Mouse (Mus musculus): ENCODE data around the gene Camsap2. TPM values are rescaled to one million over a fixed set of nuclear protein-coding genes. Genes with fewer than 3 reads are reported as not detected.
A peak's percentile ranks its signal among the peaks of the same experiment; 100 is the strongest.

The Camsap2 gene
- polyA plus RNA-seq, 1 experiment from 2014 or later = 27.1 TPM

GRCm38 (mm10) chr1:136340541-136340940, 5.4 kb downstream of the Camsap2 start:
- Histone ChIP-seq H3K9ac (replicated peaks) (no peak overlapping the region), H3K9me3 (replicated peaks) (no peaks in the 10 kb centered on the region), H3K4me2 (no peak overlapping the region), H3K27me3 (replicated peaks) (no peaks in the 10 kb centered on the region), H3K36me3 (no peaks in the 10 kb centered on the region), H3K4me1 (peaks cover 31% of the 10 kb centered on the region), H3K4me3 (replicated peaks) (no peak overlapping the region), H3K27ac (replicated peaks) (no peak overlapping the region)
- no peak for ATAC-seq (ENCODE audit: low FRiP score)
- WGBS = 98% methylated on average over 3 of the region's 3 CpGs

- peaks cover 5% of the 10 kb centered on the region; the same call in 1 of the 2 replicates for H3K36me3 ChIP-seq
- no peak overlapping the region for H3K9ac ChIP-seq (replicated peaks)
- H3K4me1 ChIP-seq = peaks cover 24% of the 10 kb centered on the region; the same call in 1 of the 2 replicates
- no peaks in the 10 kb centered on the region for H3K9me3 ChIP-seq (replicated peaks)
- 0 out of 2 replicates have a peak, but pooled peaks have one; percentile 31 for ATAC-seq (ENCODE audit: low FRiP score)
- H3K27me3 ChIP-seq (replicated peaks) = no peaks in the 10 kb centered on the region
- no peak overlapping the region for H3K4me2 ChIP-seq
- H3K27ac ChIP-seq (replicated peaks) = no peak overlapping the region
- H3K4me3 ChIP-seq (replicated peaks) = no peak overlapping the region
- 88% methylated on average over 10 of the region's 10 CpGs for WGBS
Measured at GRCm38 (mm10) chr1:136334743-136335142, 11.2 kb downstream of the Camsap2 start.

- H3K9ac ChIP-seq (replicated peaks) = no peak overlapping the region
- no peak overlapping the region for H3K27ac ChIP-seq (replicated peaks)
- no peak for ATAC-seq (ENCODE audit: low FRiP score)
- H3K9me3 ChIP-seq (replicated peaks) = no peaks in the 10 kb centered on the region
- peaks cover 5% of the 10 kb centered on the region; the same call in 1 of the 2 replicates for H3K36me3 ChIP-seq
- 71% methylated on average over 3 of the region's 3 CpGs for WGBS
- no peaks in the 10 kb centered on the region for H3K27me3 ChIP-seq (replicated peaks)
- no peak overlapping the region for H3K4me2 ChIP-seq
- H3K4me3 ChIP-seq (replicated peaks) = no peak overlapping the region
- peaks cover 26% of the 10 kb centered on the region; the same call in 1 of the 2 replicates for H3K4me1 ChIP-seq
Measured at GRCm38 (mm10) chr1:136333512-136333911, 12.4 kb downstream of the Camsap2 start.

- no peak overlapping the region for H3K4me3 ChIP-seq (replicated peaks)
- H3K4me2 ChIP-seq = no peak overlapping the region
- peaks cover 30% of the 10 kb centered on the region; the same call in 1 of the 2 replicates for H3K4me1 ChIP-seq
- no peaks in the 10 kb centered on the region for H3K9me3 ChIP-seq (replicated peaks)
- no peak for ATAC-seq (ENCODE audit: low FRiP score)
- no peaks in the 10 kb centered on the region for H3K27me3 ChIP-seq (replicated peaks)
- no peak overlapping the region for H3K9ac ChIP-seq (replicated peaks)
- WGBS = 83% methylated on average over 7 of the region's 7 CpGs
- H3K27ac ChIP-seq (replicated peaks) = no peak overlapping the region
- peaks cover 5% of the 10 kb centered on the region; the same call in 1 of the 2 replicates for H3K36me3 ChIP-seq
Measured at GRCm38 (mm10) chr1:136333071-136333470, 12.8 kb downstream of the Camsap2 start.

- H3K4me1 ChIP-seq = peaks cover 34% of the 10 kb centered on the region; the same call in 1 of the 2 replicates
- H3K27me3 ChIP-seq (replicated peaks) = no peaks in the 10 kb centered on the region
- 74% methylated on average over 4 of the region's 4 CpGs for WGBS
- H3K9me3 ChIP-seq (replicated peaks) = no peaks in the 10 kb centered on the region
- 0 out of 2 replicates have a peak, but pooled peaks have one; percentile 25 for ATAC-seq (ENCODE audit: low FRiP score)
- peaks cover 5% of the 10 kb centered on the region; the same call in 1 of the 2 replicates for H3K36me3 ChIP-seq
- 0 out of 2 replicates have a peak overlapping the region, but pooled peaks have one; percentile 28 for H3K27ac ChIP-seq (replicated peaks)
- no peak overlapping the region for H3K4me2 ChIP-seq
- H3K9ac ChIP-seq (replicated peaks) = no peak overlapping the region
- H3K4me3 ChIP-seq (replicated peaks) = no peak overlapping the region
Measured at GRCm38 (mm10) chr1:136331836-136332235, 14.1 kb downstream of the Camsap2 start.

- no peak overlapping the region for H3K9ac ChIP-seq (replicated peaks)
- peaks cover 47% of the 10 kb centered on the region for H3K4me1 ChIP-seq
- ATAC-seq (ENCODE audit: low FRiP score) = no peak
- H3K36me3 ChIP-seq = peaks cover 7% of the 10 kb centered on the region
- no peak overlapping the region for H3K4me2 ChIP-seq
- H3K4me3 ChIP-seq (replicated peaks) = no peak overlapping the region
- H3K9me3 ChIP-seq (replicated peaks) = no peaks in the 10 kb centered on the region
- 81% methylated on average over 4 of the region's 4 CpGs for WGBS
- H3K27ac ChIP-seq (replicated peaks) = no peak overlapping the region
- H3K27me3 ChIP-seq (replicated peaks) = no peaks in the 10 kb centered on the region
Measured at GRCm38 (mm10) chr1:136329426-136329825, 16.5 kb downstream of the Camsap2 start.

GRCm38 (mm10) chr1:136328640-136329039, 17.3 kb downstream of the Camsap2 start:
- 90% methylated on average over 2 of the region's 2 CpGs for WGBS
- H3K4me3 ChIP-seq (replicated peaks) = no peak overlapping the region

GRCm38 (mm10) chr1:136327638-136328037, 18.3 kb downstream of the Camsap2 start:
- Histone ChIP-seq H3K36me3 (peaks cover 21% of the 10 kb centered on the region), H3K27ac (replicated peaks) (no peak overlapping the region), H3K9ac (replicated peaks) (no peak overlapping the region), H3K4me2 (no peak overlapping the region), H3K4me1 (peaks cover 34% of the 10 kb centered on the region), H3K9me3 (replicated peaks) (no peaks in the 10 kb centered on the region), H3K4me3 (replicated peaks) (no peak overlapping the region), H3K27me3 (replicated peaks) (no peaks in the 10 kb centered on the region)
- no peak for ATAC-seq (ENCODE audit: low FRiP score)
- WGBS = 89% methylated on average over 3 of the region's 3 CpGs

More at GRCm38 (mm10) chr1:136328640-136329039, 17.3 kb downstream of the Camsap2 start:
- H3K27ac ChIP-seq (replicated peaks) = no peak overlapping the region
- peaks cover 13% of the 10 kb centered on the region for H3K36me3 ChIP-seq
- H3K27me3 ChIP-seq (replicated peaks) = no peaks in the 10 kb centered on the region
- no peaks in the 10 kb centered on the region for H3K9me3 ChIP-seq (replicated peaks)
- peaks cover 42% of the 10 kb centered on the region for H3K4me1 ChIP-seq
- no peak overlapping the region for H3K4me2 ChIP-seq
- no peak for ATAC-seq (ENCODE audit: low FRiP score)
- no peak overlapping the region for H3K9ac ChIP-seq (replicated peaks)

- H3K4me2 ChIP-seq = no peak overlapping the region
- H3K9ac ChIP-seq (replicated peaks) = no peak overlapping the region
Measured at GRCm38 (mm10) chr1:136325933-136326332, 20.0 kb downstream of the Camsap2 start.

GRCm38 (mm10) chr1:136322331-136322730, 23.6 kb downstream of the Camsap2 start:
- no peak overlapping the region for H3K4me2 ChIP-seq
- H3K4me1 ChIP-seq = peaks cover 20% of the 10 kb centered on the region
- H3K27me3 ChIP-seq (replicated peaks) = no peaks in the 10 kb centered on the region
- 87% methylated on average over 4 of the region's 4 CpGs for WGBS
- ATAC-seq (ENCODE audit: low FRiP score) = no peak
- H3K36me3 ChIP-seq = peaks cover 19% of the 10 kb centered on the region
- H3K27ac ChIP-seq (replicated peaks) = no peak overlapping the region
- H3K9ac ChIP-seq (replicated peaks) = no peak overlapping the region
- H3K4me3 ChIP-seq (replicated peaks) = no peak overlapping the region
- no peaks in the 10 kb centered on the region for H3K9me3 ChIP-seq (replicated peaks)

More at GRCm38 (mm10) chr1:136325933-136326332, 20.0 kb downstream of the Camsap2 start:
- no peaks in the 10 kb centered on the region for H3K9me3 ChIP-seq (replicated peaks)
- ATAC-seq (ENCODE audit: low FRiP score) = 0 out of 2 replicates have a peak, but pooled peaks have one; percentile 26
- no peaks in the 10 kb centered on the region for H3K27me3 ChIP-seq (replicated peaks)
- H3K4me3 ChIP-seq (replicated peaks) = no peak overlapping the region
- H3K27ac ChIP-seq (replicated peaks) = 0 out of 2 replicates have a peak overlapping the region, but pooled peaks have one; percentile 54
- H3K36me3 ChIP-seq = peaks cover 19% of the 10 kb centered on the region
- peaks cover 27% of the 10 kb centered on the region for H3K4me1 ChIP-seq
- 18% methylated on average over 4 of the region's 4 CpGs for WGBS

- H3K36me3 ChIP-seq = no peaks in the 10 kb centered on the region
- H3K4me1 ChIP-seq = peaks cover 6% of the 10 kb centered on the region; the same call in 1 of the 2 replicates
- H3K27me3 ChIP-seq (replicated peaks) = no peaks in the 10 kb centered on the region
- H3K4me3 ChIP-seq (replicated peaks) = no peak overlapping the region
- ATAC-seq (ENCODE audit: low FRiP score) = no peak
- H3K9ac ChIP-seq (replicated peaks) = no peak overlapping the region
- H3K27ac ChIP-seq (replicated peaks) = no peak overlapping the region
- no peak overlapping the region for H3K4me2 ChIP-seq
- H3K9me3 ChIP-seq (replicated peaks) = no peaks in the 10 kb centered on the region
Measured at GRCm38 (mm10) chr1:136316317-136316716, 29.6 kb downstream of the Camsap2 start.

GRCm38 (mm10) chr1:136309193-136309592, 36.7 kb downstream of the Camsap2 start:
- Histone ChIP-seq H3K36me3 (no peaks in the 10 kb centered on the region), H3K9me3 (replicated peaks) (no peaks in the 10 kb centered on the region), H3K27me3 (replicated peaks) (no peaks in the 10 kb centered on the region), H3K9ac (replicated peaks) (no peak overlapping the region), H3K4me1 (0 out of 2 replicates have a peak, but pooled peaks cover 6% of the 10 kb centered on the region), H3K4me3 (replicated peaks) (no peak overlapping the region), H3K27ac (replicated peaks) (no peak overlapping the region; the same call in 1 of the 2 replicates), H3K4me2 (no peak overlapping the region)
- WGBS = 96% methylated on average over 5 of the region's 5 CpGs
- ATAC-seq (ENCODE audit: low FRiP score) = no peak

Measured in neural tube, embryonic 15.5 days (tissue).